Mouse (Mus musculus) heart, embryonic 14.5 days (tissue): ENCODE data around the gene Slc39a12. TPM values are rescaled to one million over a fixed set of nuclear protein-coding genes. Genes with fewer than 3 reads are reported as not detected.

Source experiments
- ATAC-seq: fragments of 200-750 bp; cut with Nextera tagmentation; 2 replicates; pipeline ENCODE4 v1.8.0; 2017; ENCODE audit warnings: low read depth, moderate TSS enrichment; ENCODE audit not compliant: insufficient number of reproducible peaks, insufficient read depth, low FRiP score
- H3K27ac ChIP-seq, 2 experiments: fragments of 200-500 bp in 1 of 2; fragments of 300-500 bp in 1 of 2; sonication (generic) in 1 of 2; replicated peaks in 1 of 2; 2 replicates each; pipeline ENCODE4 v1.5.1; 2012 to 2014; ENCODE audit warnings: low read depth in 2 of 2, low read length in 2 of 2, control low read depth in 1 of 2, mild to moderate bottlenecking in 1 of 2, mixed read lengths in 1 of 2; ENCODE audit not compliant: control insufficient read depth in 1 of 2, insufficient read depth in 1 of 2
- H3K27me3 ChIP-seq: fragments of 300-500 bp; sonication (generic); 2 replicates; pipeline ENCODE4 v1.6.1; 2014; ENCODE audit warnings: mild to moderate bottlenecking, low read length, control low read depth; ENCODE audit not compliant: control insufficient read depth, insufficient read depth
- H3K36me3 ChIP-seq: fragments of 300-500 bp; sonication (generic); 2 replicates; pipeline ENCODE4 v1.6.1; 2014; ENCODE audit warnings: mild to moderate bottlenecking, control low read depth, low read length, mixed read lengths; ENCODE audit not compliant: control insufficient read depth, insufficient read depth
- H3K4me1 ChIP-seq, 2 experiments: fragments of 200-500 bp in 1 of 2; fragments of 300-500 bp in 1 of 2; sonication (generic) in 1 of 2; 2 replicates each; pipeline ENCODE4 v1.6.1; 2012 to 2014; ENCODE audit warnings: low read length in 2 of 2, control low read depth in 1 of 2, mixed read lengths in 1 of 2; ENCODE audit not compliant: control insufficient read depth in 2 of 2, insufficient read depth in 2 of 2
- H3K4me2 ChIP-seq: fragments of 300-500 bp; sonication (generic); 2 replicates; pipeline ENCODE4 v1.6.1; 2014; ENCODE audit warnings: mild to moderate bottlenecking, low read length
- H3K4me3 ChIP-seq, 2 experiments: fragments of 200-500 bp in 1 of 2; fragments of 300-500 bp in 1 of 2; sonication (generic) in 1 of 2; 2 replicates each; pipeline ENCODE4 v1.5.1; 2012 to 2014; ENCODE audit warnings: low read length in 2 of 2, mild to moderate bottlenecking in 2 of 2, control low read depth in 1 of 2, low read depth in 1 of 2, moderate library complexity in 1 of 2; ENCODE audit not compliant: control insufficient read depth in 1 of 2, insufficient read depth in 1 of 2
- H3K9ac ChIP-seq: fragments of 300-500 bp; sonication (generic); 2 replicates; pipeline ENCODE4 v1.6.1; 2014; ENCODE audit warnings: mild to moderate bottlenecking, low read length
- H3K9me3 ChIP-seq: fragments of 300-500 bp; sonication (generic); 2 replicates; pipeline ENCODE4 v1.6.1; 2016; ENCODE audit warnings: low read length, control low read depth; ENCODE audit not compliant: control insufficient read depth
- WGBS: fragments of 180-500 bp; shearing (Covaris S2); extraction: QIAGEN DNeasy Blood & Tissue Kit; methylation state at CpG from one replicate; pipeline ENCODE4 v1.1.7; 2014; 5-methylcytosine and 5-hydroxymethylcytosine counted together
- polyA plus RNA-seq: library from polyadenylated mRNA; unstranded; fragments of >200 nt; fragmentation: Nextera tagmentation; extraction: Ambion mirVana; gene quantifications from 2 replicates; pipeline ENCODE4 v1.2.1, GENCODE M21; 2014

Slc39a12 gene
- polyA plus RNA-seq, 1 experiment from 2014 or later: not detected

DNA sequence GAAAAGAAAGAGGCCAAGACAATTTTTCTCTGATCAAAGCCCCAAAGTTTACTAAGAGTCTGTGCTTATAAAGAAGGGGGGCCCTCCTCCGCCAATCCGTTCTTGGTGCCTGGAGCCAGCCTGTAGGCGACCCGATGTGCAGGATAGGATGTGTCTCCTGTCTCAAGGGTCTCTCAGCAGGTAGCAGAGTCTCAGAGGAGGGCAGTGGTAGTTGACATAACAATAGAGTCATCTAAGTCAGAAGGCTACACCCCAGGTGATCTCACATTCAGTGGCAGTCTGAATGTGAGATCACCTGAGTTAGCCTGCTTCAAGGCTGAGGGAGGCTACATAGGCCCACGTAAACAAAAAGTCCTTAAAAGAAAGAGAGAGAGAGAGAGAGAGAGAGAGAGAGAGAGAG lies 130.1 kb downstream of the Slc39a12 start:
- Histone ChIP-seq H3K36me3 (no peaks in the 10 kb centered on the region), H3K4me2 (no peak overlapping the region), H3K9me3 (peaks cover 7% of the 10 kb centered on the region), H3K4me3 (no peak overlapping the region), H3K27me3 (no peaks in the 10 kb centered on the region), H3K27ac (no peak overlapping the region), H3K9ac (no peak overlapping the region), H3K4me1 (peaks cover 0 to 4% of the 10 kb centered on the region in 2 experiments; a peak in 1 of 4 replicates)
- 73% methylated on average over 5 of the region's 5 CpGs for WGBS
- no peak for ATAC-seq

DNA sequence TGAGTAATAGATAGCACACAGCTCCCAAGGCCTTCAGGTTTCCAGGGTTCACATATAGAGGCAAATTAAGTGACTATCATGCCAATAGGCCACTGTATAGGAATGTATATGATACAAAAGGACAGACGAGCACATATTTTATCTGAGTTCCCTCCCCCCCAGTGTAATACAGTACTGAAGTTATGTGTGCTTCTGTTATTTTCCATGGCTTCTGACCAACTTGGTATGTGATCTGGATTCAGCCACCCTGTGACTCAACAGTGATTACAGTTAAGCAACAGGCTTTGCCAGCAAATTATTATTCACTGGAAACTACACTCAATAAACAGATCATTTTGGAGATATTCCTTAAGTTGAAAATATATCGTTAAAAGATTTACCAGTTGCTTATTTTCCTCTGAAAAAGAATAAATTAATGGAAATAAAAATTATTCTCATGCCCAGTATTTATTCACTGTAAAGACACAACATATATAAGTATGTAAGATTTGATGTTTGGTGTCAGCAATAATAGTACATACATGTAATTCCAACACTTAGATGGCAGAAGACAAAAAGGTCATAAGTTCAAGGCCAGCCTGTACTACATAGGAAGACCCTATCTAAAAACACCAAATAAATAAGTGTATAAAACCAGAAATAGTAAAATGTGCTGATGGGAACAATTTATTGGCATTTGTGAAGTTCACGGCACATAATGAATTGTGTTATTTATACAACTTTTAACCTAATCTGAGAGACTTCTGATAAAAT lies 146.4 kb downstream of the Slc39a12 start:
- H3K4me3 ChIP-seq: no peak overlapping the region
- H3K4me1 ChIP-seq: no peaks in the 10 kb centered on the region
- no peaks in the 10 kb centered on the region for H3K36me3 ChIP-seq
- no peak for ATAC-seq
- H3K4me2 ChIP-seq: no peak overlapping the region
- no peak overlapping the region for H3K9ac ChIP-seq
- H3K9me3 ChIP-seq: no peaks in the 10 kb centered on the region
- no peaks in the 10 kb centered on the region for H3K27me3 ChIP-seq
- H3K27ac ChIP-seq: no peak overlapping the region
- WGBS: 80% methylated on average over 3 of the region's 3 CpGs

DNA sequence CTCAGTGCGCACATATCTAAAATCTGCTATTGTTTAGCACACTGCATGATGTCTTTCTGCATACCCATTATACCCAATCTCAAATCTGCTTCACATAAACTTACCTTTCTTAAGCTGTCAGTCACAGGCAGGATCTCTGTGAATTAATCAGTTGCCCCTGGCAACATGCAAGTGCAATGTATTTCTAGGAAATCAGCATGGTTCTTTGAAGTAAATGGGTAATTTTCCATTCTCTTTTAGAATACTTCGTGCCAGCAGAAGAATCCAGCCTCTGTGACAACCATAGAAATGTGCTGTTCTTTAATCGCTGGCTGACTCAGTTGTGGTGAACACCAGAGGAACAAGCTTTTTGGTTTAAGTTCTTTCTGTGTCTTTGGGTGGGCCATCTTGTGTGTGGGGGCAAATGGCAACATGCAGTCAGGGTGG lies 147.1 kb downstream of the Slc39a12 start:
- Histone ChIP-seq H3K9me3 (no peaks in the 10 kb centered on the region), H3K27ac (no peak overlapping the region), H3K9ac (no peak overlapping the region), H3K4me1 (no peaks in the 10 kb centered on the region), H3K36me3 (no peaks in the 10 kb centered on the region), H3K4me2 (no peak overlapping the region), H3K4me3 (no peak overlapping the region), H3K27me3 (no peaks in the 10 kb centered on the region)
- no peak for ATAC-seq
- 83% methylated on average over 3 of the region's 3 CpGs for WGBS

DNA sequence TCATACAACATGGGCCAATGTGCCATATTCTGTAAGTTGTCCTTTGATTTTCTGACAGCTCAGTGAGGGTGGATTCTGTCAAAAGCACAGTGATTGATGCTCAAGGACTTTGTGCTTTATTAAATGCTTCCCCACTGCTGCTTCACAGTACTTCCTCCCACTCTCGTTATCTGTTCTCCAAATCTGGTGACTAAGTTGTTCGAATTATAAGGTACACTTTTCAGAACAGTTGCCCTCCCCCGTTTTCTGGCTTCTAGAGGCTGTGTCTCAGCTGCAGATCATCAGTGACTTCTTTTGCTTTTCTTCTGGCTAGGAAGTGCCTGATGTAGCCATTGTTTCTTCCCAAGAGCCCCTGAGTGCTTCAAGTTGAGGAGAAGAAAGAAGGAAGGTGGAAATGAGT lies 149.7 kb downstream of the Slc39a12 start:
- no peaks in the 10 kb centered on the region for H3K27me3 ChIP-seq
- ATAC-seq: no peak

DNA sequence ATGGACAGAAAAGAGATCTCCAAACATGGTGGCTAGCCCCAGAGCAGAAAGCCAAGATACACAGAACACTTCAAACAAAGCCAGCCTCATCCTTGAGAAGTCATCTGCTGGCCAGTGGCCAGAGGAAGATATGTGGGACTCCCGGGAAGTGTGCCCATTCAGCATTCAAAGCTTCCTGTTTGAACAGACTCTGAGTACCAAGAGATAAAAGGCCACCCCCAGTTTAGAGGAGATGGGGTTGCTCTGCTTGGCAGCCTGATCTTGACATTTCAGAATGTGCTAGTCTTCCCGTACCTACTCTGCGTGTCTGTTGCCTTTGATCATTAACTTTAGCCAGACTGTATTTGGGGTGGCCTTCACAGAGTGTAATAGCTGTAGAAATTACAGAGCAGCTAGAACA lies 155.2 kb downstream of the Slc39a12 start:
- no peaks in the 10 kb centered on the region for H3K36me3 ChIP-seq
- no peak overlapping the region for H3K4me3 ChIP-seq
- 21% methylated on average over 3 of the region's 3 CpGs for WGBS
- no peak overlapping the region for H3K4me2 ChIP-seq
- H3K9me3 ChIP-seq: no peaks in the 10 kb centered on the region
- peaks cover 2 to 5% of the 10 kb centered on the region in 2 experiments; a peak in 1 of 4 replicates for H3K4me1 ChIP-seq
- H3K27ac ChIP-seq: no peak overlapping the region
- H3K9ac ChIP-seq: no peak overlapping the region
- H3K27me3 ChIP-seq: no peaks in the 10 kb centered on the region
- 0 out of 2 replicates have a peak, but pooled peaks have one; percentile 21 for ATAC-seq

More for the DNA sequence above, 149.7 kb downstream of the Slc39a12 start:
- no peak overlapping the region for H3K9ac ChIP-seq
- H3K4me1 ChIP-seq: no peaks in the 10 kb centered on the region
- H3K36me3 ChIP-seq: no peaks in the 10 kb centered on the region
- H3K27ac ChIP-seq: no peak overlapping the region
- H3K9me3 ChIP-seq: no peaks in the 10 kb centered on the region
- 72% methylated on average over 3 of the region's 3 CpGs for WGBS
- no peak overlapping the region for H3K4me3 ChIP-seq
- H3K4me2 ChIP-seq: no peak overlapping the region

DNA sequence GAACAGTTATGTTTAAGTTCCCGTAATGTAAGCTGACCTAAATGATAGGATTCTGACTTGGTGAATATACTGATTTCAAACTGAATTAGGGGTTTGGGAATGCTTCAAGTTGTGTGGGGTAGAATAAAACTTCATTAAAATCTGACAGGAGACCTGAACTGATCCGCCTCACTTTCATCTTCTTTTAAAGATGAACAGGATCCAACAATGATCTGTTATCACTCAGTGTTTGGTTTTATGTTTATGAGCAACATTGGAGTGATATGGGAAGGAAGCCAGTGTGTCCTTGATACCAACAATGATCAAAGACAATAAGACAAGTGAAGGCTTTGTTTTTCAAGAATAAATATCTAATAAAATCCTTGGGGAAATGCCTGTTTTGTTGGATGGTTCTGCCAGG lies 155.7 kb downstream of the Slc39a12 start:
- Histone ChIP-seq H3K4me1 (peaks cover 2 to 8% of the 10 kb centered on the region in 2 experiments; a peak in 1 of 4 replicates), H3K27me3 (no peaks in the 10 kb centered on the region), H3K9ac (no peak overlapping the region), H3K4me2 (no peak overlapping the region), H3K27ac (no peak overlapping the region), H3K4me3 (no peak overlapping the region), H3K9me3 (no peaks in the 10 kb centered on the region), H3K36me3 (no peaks in the 10 kb centered on the region)
- ATAC-seq: no peak
- WGBS: 80% methylated on average over 2 of the region's 2 CpGs
